In genomic region chr1:74091611-74092224, GRCm38 (mm10) we compare ENCODE assay signal across 8 mouse cellular contexts. TPM values are rescaled to one million over a fixed set of nuclear protein-coding genes. Genes with fewer than 3 reads are reported as not detected.
DNase-seq lines count a peak whose midpoint lies in the region; ATAC-seq and TF ChIP-seq lines count a peak whose summit lies in the region.

No protein-coding gene starts in this region.

- H3K27ac ChIP-seq in heart, embryonic 11.5 days (ENCODE audit: low read depth, low read length), result peak overlapping the region; percentile 63
- peak overlapping the region; percentile 81 for H3K27ac ChIP-seq in testis, adult 2 months (ENCODE audit: control insufficient read depth, insufficient read depth, low read depth, low read length)
- H3K27ac ChIP-seq in intestine, embryonic 16.5 days (ENCODE audit: low read length), result peak overlapping the region; percentile 80

- no peak for TF ChIP-seq CTCF in testis, adult 2 months (IDR thresholded peaks at IDR 0.05; ENCODE audit: control insufficient read depth, insufficient read depth, insufficient replicate concordance, low read depth, low read length)

- H3K4me2 ChIP-seq in heart, embryonic 11.5 days, result peak overlapping the region; percentile 5; the same call in 1 of the 2 replicates
- H3K4me2 ChIP-seq in intestine, embryonic 16.5 days (ENCODE audit: low read depth, low read length), result peak overlapping the region; percentile 48; the same call in 1 of the 2 replicates

- H3K4me3 ChIP-seq in heart, embryonic 11.5 days (ENCODE audit: low read depth, low read length), result no peak overlapping the region
- no peak overlapping the region for H3K4me3 ChIP-seq in testis, adult 2 months (ENCODE audit: control insufficient read depth, low read depth, low read length)
- H3K4me3 ChIP-seq in intestine, embryonic 16.5 days (ENCODE audit: low read length), result no peak overlapping the region

- H3K9me3 ChIP-seq in heart, embryonic 11.5 days (replicated peaks; ENCODE audit: control insufficient read depth, low read length), result no peaks in the 10 kb centered on the region
- H3K9me3 ChIP-seq in intestine, embryonic 16.5 days (ENCODE audit: control insufficient read depth, low read length), result no peaks in the 10 kb centered on the region

- ATAC-seq in heart, embryonic 11.5 days (replicated peaks; ENCODE audit: insufficient number of reproducible peaks, low FRiP score, low TSS enrichment), result 0 out of 2 replicates have a peak, but pooled peaks have one; percentile 19
- ATAC-seq in intestine, embryonic 16.5 days, result peak; percentile 42

- H3K4me1 ChIP-seq in heart, embryonic 11.5 days (ENCODE audit: control insufficient read depth, insufficient read depth, low read length), result peaks cover 35% of the 10 kb centered on the region
- peaks cover 3% of the 10 kb centered on the region for H3K4me1 ChIP-seq in testis, adult 2 months (ENCODE audit: control insufficient read depth, insufficient read depth, low read length)
- H3K4me1 ChIP-seq in intestine, embryonic 16.5 days (ENCODE audit: control insufficient read depth, insufficient read depth, low read length), result peaks cover 21% of the 10 kb centered on the region

- H3K27me3 ChIP-seq in heart, embryonic 11.5 days (ENCODE audit: control insufficient read depth, insufficient read depth, low read length), result peaks cover 13% of the 10 kb centered on the region
- no peaks in the 10 kb centered on the region for H3K27me3 ChIP-seq in testis, adult 2 months (ENCODE audit: control insufficient read depth, insufficient read depth, low read length)
- H3K27me3 ChIP-seq in intestine, embryonic 16.5 days (replicated peaks; ENCODE audit: control insufficient read depth, insufficient read depth, low read length), result peaks cover 6% of the 10 kb centered on the region; the same call in 1 of the 2 replicates

- DNase-seq in heart, postnatal 4 days, result no peak
- no peak for DNase-seq in testis, postnatal 14 days (ENCODE audit: low spot score)
- no peak for DNase-seq in adrenal gland, postnatal 4 days (ENCODE audit: low spot score in 2 of 2)
- DNase-seq in thymus, postnatal 0 days (ENCODE audit: low spot score), result no peak
- DNase-seq in T-cell, adult 2 months (ENCODE audit: low spot score), result no peak

- H3K36me3 ChIP-seq in heart, embryonic 11.5 days (ENCODE audit: control insufficient read depth, insufficient read depth, low read length), result no peaks in the 10 kb centered on the region
- no peaks in the 10 kb centered on the region for H3K36me3 ChIP-seq in testis, adult 2 months (ENCODE audit: control insufficient read depth, insufficient read depth, low read length)
- H3K36me3 ChIP-seq in intestine, embryonic 16.5 days (ENCODE audit: control insufficient read depth, insufficient read depth, low read length), result no peaks in the 10 kb centered on the region

- 29% methylated on average over 6 of the region's 6 CpGs for WGBS in heart, embryonic 11.5 days (ENCODE audit: insufficient replicate concordance)
- 38% methylated on average over 6 of the region's 6 CpGs for WGBS in intestine, embryonic 16.5 days

- H3K9ac ChIP-seq in heart, embryonic 11.5 days (ENCODE audit: low read depth, low read length), result peak overlapping the region; percentile 35; the same call in 1 of the 2 replicates
- peak overlapping the region; percentile 52 for H3K9ac ChIP-seq in intestine, embryonic 16.5 days (ENCODE audit: low read depth, low read length)

- no peak for TF ChIP-seq POLR2A in testis, adult 2 months (IDR thresholded peaks at IDR 0.05; ENCODE audit: control insufficient read depth, low read depth, low read length)

RNA-seq across cellular contexts. Expression of gene Tns1, which starts 32.5 kb away (rescaled TPM):
- 71.9 and 75.6 TPM in 2 replicates for polyA plus RNA-seq in heart, embryonic 11.5 days (2014; fragmentation: Nextera tagmentation; extraction: Ambion mirVana)
- 100 to 1,000 TPM; 463 to 468 TPM for total RNA-seq in heart, postnatal 4 days (2021)
- polyA plus RNA-seq in testis, adult 2 months (2012; rRNA removed), result 422 and 427 TPM in 2 replicates
- 20.2 and 23.4 TPM in 2 replicates for polyA plus RNA-seq in intestine, embryonic 16.5 days (2015; fragmentation: Nextera tagmentation; extraction: Ambion mirVana)
- 100 to 1,000 TPM; 252 to 275 TPM for total RNA-seq in adrenal gland, postnatal 4 days (2021)
- polyA plus RNA-seq in thymus, postnatal 0 days (2015; fragmentation: Nextera tagmentation; extraction: Ambion mirVana), result 12.6 and 13.0 TPM in 2 replicates

RNA-seq across cellular contexts. Expression of gene Rufy4, which starts 33.6 kb away (rescaled TPM):
- 0.21 and 0.39 TPM in 2 replicates for polyA plus RNA-seq in heart, embryonic 11.5 days (2014; fragmentation: Nextera tagmentation; extraction: Ambion mirVana)
- total RNA-seq in heart, postnatal 4 days (2021), result 1 to 10 TPM; 1.1 to 1.2 TPM
- polyA plus RNA-seq in testis, adult 2 months (2012; rRNA removed), result 0.40 and 0.42 TPM in 2 replicates
- 0.12 and 0.31 TPM in 2 replicates for polyA plus RNA-seq in intestine, embryonic 16.5 days (2015; fragmentation: Nextera tagmentation; extraction: Ambion mirVana)
- 1 to 10 TPM; 3.9 to 4.0 TPM for total RNA-seq in adrenal gland, postnatal 4 days (2021)
- 0.08 and 0.15 TPM in 2 replicates for polyA plus RNA-seq in thymus, postnatal 0 days (2015; fragmentation: Nextera tagmentation; extraction: Ambion mirVana)
